Mouse (Mus musculus) kidney, embryonic 15.5 days (tissue): ENCODE measurements at regions not wholly inside any gene's neighbourhood (a gene's known extent, or its start where the extent isn't known, plus 50 kb on each side); places are given as distances from the start of the nearest gene placed in this dataset.

ENCODE experiments used
- ATAC-seq: fragments of 200-750 bp; cut with Nextera tagmentation; replicated peaks from 2 replicates; pipeline ENCODE4 v1.8.0; 2017; ENCODE audit warnings: moderate TSS enrichment; ENCODE audit not compliant: low FRiP score
- H3K27ac ChIP-seq: fragments of 300-500 bp; sonication (generic); 2 replicates; pipeline ENCODE4 v1.5.1; 2015; ENCODE audit warnings: mild to moderate bottlenecking, inconsistent platforms
- H3K27me3 ChIP-seq: fragments of 300-500 bp; sonication (generic); 2 replicates; pipeline ENCODE4 v1.6.1; 2015; ENCODE audit warnings: inconsistent platforms
- H3K36me3 ChIP-seq: fragments of 300-500 bp; sonication (generic); 2 replicates; pipeline ENCODE4 v1.6.1; 2015; ENCODE audit warnings: inconsistent platforms
- H3K4me1 ChIP-seq: fragments of 300-500 bp; sonication (generic); 2 replicates; pipeline ENCODE4 v1.6.1; 2015; ENCODE audit warnings: inconsistent platforms
- H3K4me2 ChIP-seq: fragments of 300-500 bp; sonication (generic); 2 replicates; pipeline ENCODE4 v1.6.1; 2015; ENCODE audit warnings: moderate library complexity, mild to moderate bottlenecking, inconsistent platforms
- H3K4me3 ChIP-seq: fragments of 300-500 bp; sonication (generic); replicated peaks from 2 replicates; pipeline ENCODE4 v1.5.1; 2015; ENCODE audit warnings: mild to moderate bottlenecking, inconsistent platforms
- H3K9ac ChIP-seq: fragments of 300-500 bp; sonication (generic); 2 replicates; pipeline ENCODE4 v1.6.1; 2015; ENCODE audit warnings: mild to moderate bottlenecking, inconsistent platforms
- H3K9me3 ChIP-seq: fragments of 300-500 bp; sonication (generic); replicated peaks from 2 replicates; pipeline ENCODE4 v1.6.1; 2016; ENCODE audit warnings: inconsistent platforms
- WGBS: fragments of 180-500 bp; shearing (Covaris S2); methylation state at CpG from one replicate; pipeline ENCODE4 v1.1.7; 2015; ENCODE audit warnings: mixed read lengths; 5-methylcytosine and 5-hydroxymethylcytosine counted together

DNA sequence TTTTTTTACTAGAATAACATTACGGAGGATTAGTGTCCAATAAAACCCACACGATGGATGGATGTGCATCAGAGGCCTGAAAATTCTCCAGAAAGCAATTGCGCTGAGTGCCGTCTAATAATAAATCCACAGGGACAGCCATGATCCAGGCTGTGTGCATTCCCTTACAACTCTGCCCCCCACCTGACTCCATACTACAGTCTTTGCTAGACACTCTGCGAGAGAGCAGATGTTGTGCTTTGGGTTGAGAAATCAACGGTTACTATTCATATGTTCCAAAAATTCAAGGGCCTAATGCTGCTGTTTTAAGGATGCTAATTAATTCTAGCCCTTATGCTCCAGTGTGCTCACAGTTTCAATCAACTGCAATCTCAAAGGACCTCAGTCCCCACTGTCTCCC lies 251.2 kb upstream of the Noct start:
- H3K4me2 ChIP-seq: no peak overlapping the region
- H3K36me3 ChIP-seq: no peaks in the 10 kb centered on the region
- no peak for ATAC-seq
- no peak overlapping the region for H3K9ac ChIP-seq
- no peak overlapping the region for H3K4me3 ChIP-seq
- WGBS: 85% methylated on average over 6 of the region's 6 CpGs
- no peaks in the 10 kb centered on the region for H3K4me1 ChIP-seq
- no peak overlapping the region for H3K27ac ChIP-seq
- no peaks in the 10 kb centered on the region for H3K9me3 ChIP-seq
- H3K27me3 ChIP-seq: no peaks in the 10 kb centered on the region

- H3K9ac ChIP-seq: no peak overlapping the region
- no peak overlapping the region for H3K4me3 ChIP-seq
- no peaks in the 10 kb centered on the region for H3K27me3 ChIP-seq
- H3K4me2 ChIP-seq: no peak overlapping the region
- no peaks in the 10 kb centered on the region for H3K36me3 ChIP-seq
- WGBS: 76% methylated on average over 5 of the region's 5 CpGs
- no peak overlapping the region for H3K27ac ChIP-seq
- H3K4me1 ChIP-seq: no peaks in the 10 kb centered on the region
- ATAC-seq: no peak
- H3K9me3 ChIP-seq: no peaks in the 10 kb centered on the region
These were observed 248.0 kb upstream of the Noct start for GRCm38 (mm10) chr3:50976141-50976780.

DNA sequence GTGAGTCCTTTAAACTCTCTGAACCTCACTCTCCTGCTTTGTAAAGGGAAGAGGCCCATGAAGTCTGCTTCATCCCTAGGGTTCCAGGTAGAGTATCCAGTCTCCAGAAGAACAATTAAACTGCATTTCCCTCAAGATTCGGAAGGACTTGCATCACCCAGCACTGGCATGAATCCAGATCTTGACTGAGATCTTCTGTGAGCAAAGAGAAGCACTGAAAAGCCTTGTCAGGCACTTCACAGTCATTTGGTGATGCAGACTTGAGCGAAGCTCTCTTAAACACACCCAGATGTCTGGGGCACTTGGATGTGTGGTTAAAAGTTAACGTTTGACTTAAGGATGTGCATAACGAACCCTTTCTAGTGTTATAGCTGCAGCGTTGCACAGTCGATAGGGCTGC lies 247.4 kb upstream of the Noct start:
- no peaks in the 10 kb centered on the region for H3K27me3 ChIP-seq
- no peak for ATAC-seq
- no peaks in the 10 kb centered on the region for H3K9me3 ChIP-seq
- no peaks in the 10 kb centered on the region for H3K4me1 ChIP-seq
- WGBS: 78% methylated on average over 6 of the region's 6 CpGs
- no peak overlapping the region for H3K4me3 ChIP-seq
- no peak overlapping the region for H3K27ac ChIP-seq
- no peaks in the 10 kb centered on the region for H3K36me3 ChIP-seq
- H3K9ac ChIP-seq: no peak overlapping the region
- no peak overlapping the region for H3K4me2 ChIP-seq

GRCm38 (mm10) chr3:50978636-50979035 lies 245.6 kb upstream of the Noct start:
- WGBS: 93% methylated on average over 5 of the region's 5 CpGs
- peaks cover 11% of the 10 kb centered on the region for H3K4me1 ChIP-seq
- no peaks in the 10 kb centered on the region for H3K36me3 ChIP-seq
- H3K4me3 ChIP-seq: no peak overlapping the region
- no peak for ATAC-seq
- H3K27ac ChIP-seq: no peak overlapping the region
- no peak overlapping the region for H3K4me2 ChIP-seq
- no peaks in the 10 kb centered on the region for H3K9me3 ChIP-seq
- H3K9ac ChIP-seq: no peak overlapping the region
- H3K27me3 ChIP-seq: no peaks in the 10 kb centered on the region

DNA sequence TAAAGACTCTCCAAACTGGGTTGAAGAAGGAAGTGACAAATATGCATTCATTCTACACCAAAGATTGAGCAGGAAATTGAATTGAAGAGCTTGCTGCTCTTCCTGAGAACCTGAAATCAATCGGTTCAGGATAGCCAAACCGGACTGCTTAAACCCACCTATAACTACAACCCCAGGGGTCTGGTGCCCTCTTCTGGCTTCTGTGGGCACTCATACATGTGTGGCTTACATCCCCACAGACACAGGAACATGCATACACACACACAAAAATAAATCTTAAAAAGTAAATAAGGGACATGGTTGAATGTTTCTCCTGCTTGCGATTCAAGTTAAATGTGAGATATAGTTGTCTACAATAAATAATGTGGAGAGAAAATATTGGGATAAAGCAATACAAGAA lies 244.7 kb upstream of the Noct start:
- WGBS: 76% methylated on average over 3 of the region's 3 CpGs
- no peaks in the 10 kb centered on the region for H3K9me3 ChIP-seq
- no peak overlapping the region for H3K4me2 ChIP-seq
- H3K4me1 ChIP-seq: peaks cover 20% of the 10 kb centered on the region
- H3K27me3 ChIP-seq: no peaks in the 10 kb centered on the region
- H3K27ac ChIP-seq: no peak overlapping the region
- no peak for ATAC-seq
- no peaks in the 10 kb centered on the region for H3K36me3 ChIP-seq
- H3K9ac ChIP-seq: no peak overlapping the region
- H3K4me3 ChIP-seq: no peak overlapping the region

DNA sequence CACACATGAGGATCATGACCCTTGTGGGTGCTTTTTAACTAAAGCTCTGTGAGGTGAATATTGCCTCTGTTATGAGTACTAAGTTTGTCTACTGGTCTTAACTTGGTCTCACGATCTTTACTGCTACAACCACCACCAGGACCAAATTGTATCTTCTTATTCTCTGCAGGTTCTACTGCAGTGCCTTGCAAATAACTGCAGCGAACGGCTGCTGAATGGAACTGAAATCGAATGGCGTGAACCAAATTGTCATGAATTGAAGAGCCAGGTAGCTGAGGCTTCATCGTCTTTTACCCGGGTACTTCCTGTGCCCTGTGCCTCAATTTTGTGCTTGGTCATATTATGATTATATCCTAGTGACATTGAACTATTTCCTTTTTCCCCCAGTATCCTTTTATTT lies 242.5 kb upstream of the Noct start:
- H3K4me2 ChIP-seq: no peak overlapping the region
- WGBS: 92% methylated on average over 7 of the region's 7 CpGs

GRCm38 (mm10) chr3:50982649-50983048 lies 241.6 kb upstream of the Noct start:
- Histone ChIP-seq H3K4me2 (no peak overlapping the region), H3K27me3 (no peaks in the 10 kb centered on the region), H3K4me3 (no peak overlapping the region), H3K9me3 (no peaks in the 10 kb centered on the region), H3K4me1 (peaks cover 20% of the 10 kb centered on the region), H3K36me3 (no peaks in the 10 kb centered on the region), H3K27ac (no peak overlapping the region), H3K9ac (no peak overlapping the region)
- 8% methylated on average over 9 of the region's 9 CpGs for WGBS
- no peak for ATAC-seq

More for the DNA sequence above, 242.5 kb upstream of the Noct start:
- no peak overlapping the region for H3K9ac ChIP-seq
- no peaks in the 10 kb centered on the region for H3K27me3 ChIP-seq
- peaks cover 20% of the 10 kb centered on the region for H3K4me1 ChIP-seq
- H3K27ac ChIP-seq: no peak overlapping the region
- no peaks in the 10 kb centered on the region for H3K36me3 ChIP-seq
- H3K9me3 ChIP-seq: no peaks in the 10 kb centered on the region
- no peak overlapping the region for H3K4me3 ChIP-seq
- no peak for ATAC-seq

DNA sequence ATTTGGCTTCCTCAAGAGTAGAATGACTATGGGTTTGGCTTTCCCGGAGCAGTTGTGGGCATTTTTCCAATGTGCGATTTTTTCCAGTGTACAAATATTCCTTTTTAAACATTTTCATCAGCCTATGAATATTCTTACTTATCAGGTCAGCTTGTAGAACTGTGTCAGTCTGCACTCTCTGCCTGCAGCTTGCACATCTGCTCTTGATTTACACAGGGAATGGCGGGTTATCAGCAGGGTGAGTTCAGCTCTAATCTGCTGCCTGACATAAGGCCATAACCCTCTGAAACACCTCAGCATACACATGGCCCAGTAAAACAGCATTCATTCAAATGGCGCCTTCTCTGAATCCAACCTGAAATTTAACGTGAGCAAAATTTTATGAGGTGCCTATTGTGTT lies 241.1 kb upstream of the Noct start:
- no peak overlapping the region for H3K4me2 ChIP-seq
- no peaks in the 10 kb centered on the region for H3K9me3 ChIP-seq
- no peaks in the 10 kb centered on the region for H3K27me3 ChIP-seq
- no peak overlapping the region for H3K9ac ChIP-seq
- peaks cover 20% of the 10 kb centered on the region for H3K4me1 ChIP-seq
- ATAC-seq: no peak
- no peak overlapping the region for H3K27ac ChIP-seq
- 31% methylated on average over 5 of the region's 5 CpGs for WGBS
- H3K36me3 ChIP-seq: no peaks in the 10 kb centered on the region
- H3K4me3 ChIP-seq: no peak overlapping the region

GRCm38 (mm10) chr3:50983962-50984765 lies 240.1 kb upstream of the Noct start:
- Histone ChIP-seq H3K4me3 (no peak overlapping the region), H3K27me3 (no peaks in the 10 kb centered on the region), H3K36me3 (no peaks in the 10 kb centered on the region), H3K9ac (0 out of 2 replicates have a peak overlapping the region, but pooled peaks have one; percentile 10), H3K27ac (no peak overlapping the region), H3K4me2 (no peak overlapping the region), H3K4me1 (peaks cover 20% of the 10 kb centered on the region), H3K9me3 (no peaks in the 10 kb centered on the region)
- peak; percentile 59 for ATAC-seq
- 33% methylated on average over 12 of the region's 12 CpGs for WGBS

- no peak overlapping the region for H3K4me3 ChIP-seq
- 94% methylated on average over 12 of the region's 12 CpGs for WGBS
These were observed 236.4 kb upstream of the Noct start for GRCm38 (mm10) chr3:50987821-50988220.

GRCm38 (mm10) chr3:50990810-50991209 lies 233.4 kb upstream of the Noct start:
- no peaks in the 10 kb centered on the region for H3K9me3 ChIP-seq
- H3K27me3 ChIP-seq: no peaks in the 10 kb centered on the region
- H3K4me2 ChIP-seq: no peak overlapping the region
- no peak overlapping the region for H3K4me3 ChIP-seq
- no peak for ATAC-seq
- H3K9ac ChIP-seq: no peak overlapping the region
- no peak overlapping the region for H3K27ac ChIP-seq
- H3K36me3 ChIP-seq: no peaks in the 10 kb centered on the region
- peaks cover 16% of the 10 kb centered on the region for H3K4me1 ChIP-seq
- 70% methylated on average over 11 of the region's 11 CpGs for WGBS

More at GRCm38 (mm10) chr3:50987821-50988220, 236.4 kb upstream of the Noct start:
- Histone ChIP-seq H3K9me3 (no peaks in the 10 kb centered on the region), H3K36me3 (no peaks in the 10 kb centered on the region), H3K27me3 (no peaks in the 10 kb centered on the region), H3K27ac (no peak overlapping the region), H3K4me1 (peaks cover 29% of the 10 kb centered on the region), H3K4me2 (no peak overlapping the region), H3K9ac (no peak overlapping the region)
- ATAC-seq: no peak

- H3K27me3 ChIP-seq: no peaks in the 10 kb centered on the region
- no peaks in the 10 kb centered on the region for H3K9me3 ChIP-seq
- no peak overlapping the region for H3K4me3 ChIP-seq
- WGBS: 17% methylated on average over 9 of the region's 9 CpGs
- peak; percentile 89 for ATAC-seq
- H3K27ac ChIP-seq: peak overlapping the region; percentile 83
- H3K36me3 ChIP-seq: no peaks in the 10 kb centered on the region
- no peak overlapping the region for H3K4me2 ChIP-seq
- H3K4me1 ChIP-seq: peaks cover 16% of the 10 kb centered on the region
- H3K9ac ChIP-seq: no peak overlapping the region
These were observed 231.5 kb upstream of the Noct start for GRCm38 (mm10) chr3:50992581-50993313.
